ENCODE assay signal across 8 mouse cellular contexts in genomic region chr9:95559936-95560735, GRCm38 (mm10). TPM values are rescaled to one million over a fixed set of nuclear protein-coding genes. Genes with fewer than 3 reads are reported as not detected.
A peak's percentile ranks its signal among the peaks of the same experiment; 100 is the strongest.
DNase-seq lines count a peak whose midpoint lies in the region; ATAC-seq lines count a peak whose summit lies in the region.

No protein-coding gene starts in this region.

- H3K4me3 ChIP-seq in intestine, embryonic 14.5 days (ENCODE audit: low read depth, low read length), result peak overlapping the region; percentile 59
- H3K4me3 ChIP-seq in midbrain, embryonic 14.5 days (replicated peaks; ENCODE audit: low read depth, low read length), result peak overlapping the region; percentile 67

- no peaks in the 10 kb centered on the region for H3K36me3 ChIP-seq in intestine, embryonic 14.5 days (ENCODE audit: control insufficient read depth, insufficient read depth, low read length)
- no peaks in the 10 kb centered on the region for H3K36me3 ChIP-seq in midbrain, embryonic 14.5 days (ENCODE audit: control insufficient read depth, insufficient read depth, low read length)

- DNase-seq in gastrocnemius, postnatal 10 days, result peak; percentile 14
- DNase-seq in gastrocnemius, adult 18-20 months (ENCODE audit: low spot score), result no peak
- peak; percentile 83 for DNase-seq in cerebellum, adult 9-11 months
- peak; percentile 35 for DNase-seq in forelimb bud, embryonic 11.5 days (ENCODE audit: low read depth, low spot score)
- peak; percentile 75 for DNase-seq in intestine, embryonic 14.5 days (ENCODE audit: low spot score)
- peak; percentile 27 to 64 for DNase-seq in left cerebral cortex, adult 9 months (ENCODE audit: low spot score in 2 of 2)
- peak; percentile 78 for DNase-seq in midbrain, embryonic 14.5 days
- DNase-seq in testis, postnatal 14 days (ENCODE audit: low spot score), result peak; percentile 58

- H3K4me1 ChIP-seq in intestine, embryonic 14.5 days (replicated peaks; ENCODE audit: control insufficient read depth, insufficient read depth, low read length), result no peaks in the 10 kb centered on the region
- peaks cover 17% of the 10 kb centered on the region for H3K4me1 ChIP-seq in midbrain, embryonic 14.5 days (ENCODE audit: control insufficient read depth, insufficient read depth, low read length)

- H3K27ac ChIP-seq in intestine, embryonic 14.5 days (ENCODE audit: low read depth), result no peak overlapping the region
- H3K27ac ChIP-seq in midbrain, embryonic 14.5 days (replicated peaks; ENCODE audit: low read depth, low read length), result peak overlapping the region; percentile 83

- peaks cover 74% of the 10 kb centered on the region for H3K27me3 ChIP-seq in intestine, embryonic 14.5 days (replicated peaks; ENCODE audit: control insufficient read depth, insufficient read depth, low read length)
- peaks cover 27% of the 10 kb centered on the region for H3K27me3 ChIP-seq in midbrain, embryonic 14.5 days (ENCODE audit: control insufficient read depth, insufficient read depth, low read length)

- H3K9ac ChIP-seq in intestine, embryonic 14.5 days (ENCODE audit: low read length), result peak overlapping the region; percentile 34
- peak overlapping the region; percentile 82 for H3K9ac ChIP-seq in midbrain, embryonic 14.5 days (replicated peaks; ENCODE audit: low read length)

- H3K4me2 ChIP-seq in intestine, embryonic 14.5 days (ENCODE audit: low read length), result peak overlapping the region; percentile 96
- H3K4me2 ChIP-seq in midbrain, embryonic 14.5 days (ENCODE audit: low read length), result peak overlapping the region; percentile 91

- ATAC-seq in intestine, embryonic 14.5 days (replicated peaks; ENCODE audit: low FRiP score, low TSS enrichment, low read depth), result peak; percentile 72
- ATAC-seq in midbrain, embryonic 14.5 days (ENCODE audit: low FRiP score, low TSS enrichment), result peak; percentile 62

- no peaks in the 10 kb centered on the region for H3K9me3 ChIP-seq in intestine, embryonic 14.5 days (ENCODE audit: control insufficient read depth, low read length)
- H3K9me3 ChIP-seq in midbrain, embryonic 14.5 days (ENCODE audit: control insufficient read depth, low read length), result no peaks in the 10 kb centered on the region

- WGBS in intestine, embryonic 14.5 days, result 11% methylated on average over 78 of the region's 78 CpGs
- 12% methylated on average over 78 of the region's 78 CpGs for WGBS in midbrain, embryonic 14.5 days

RNA-seq across cellular contexts. Expression of gene Paqr9, which starts 0.7 kb away (rescaled TPM):
- total RNA-seq in gastrocnemius, postnatal 10 days (2021), result 1 to 10 TPM; 4.4 to 4.5 TPM
- total RNA-seq in gastrocnemius, adult 18-20 months (2021), result 1 to 10 TPM; 2.0 to 3.2 TPM
- polyA plus RNA-seq in intestine, embryonic 14.5 days (2014; fragmentation: Nextera tagmentation; extraction: Ambion mirVana), result 0.05 and 0.11 TPM in 2 replicates
- polyA plus RNA-seq in midbrain, embryonic 14.5 days (2014; fragmentation: Nextera tagmentation; extraction: Ambion mirVana), result 4.7 and 6.0 TPM in 2 replicates

RNA-seq across cellular contexts. Expression of gene U2surp, which starts 48.3 kb away (rescaled TPM):
- total RNA-seq in gastrocnemius, postnatal 10 days (2021), result 10 to 100 TPM; 27.7 to 43.8 TPM
- 10 to 100 TPM; 25.1 to 29.3 TPM for total RNA-seq in gastrocnemius, adult 18-20 months (2021)
- 129 and 135 TPM in 2 replicates for polyA plus RNA-seq in intestine, embryonic 14.5 days (2014; fragmentation: Nextera tagmentation; extraction: Ambion mirVana)
- 136 and 137 TPM in 2 replicates for polyA plus RNA-seq in midbrain, embryonic 14.5 days (2014; fragmentation: Nextera tagmentation; extraction: Ambion mirVana)
